Comparison of ENCODE assay signal across 18 mouse cellular contexts in genomic region chr1:62719770-62720169, GRCm38 (mm10). TPM values are rescaled to one million over a fixed set of nuclear protein-coding genes. Genes with fewer than 3 reads are reported as not detected.
A peak's percentile ranks its signal among the peaks of the same experiment; 100 is the strongest.
DNase-seq lines count a peak whose midpoint lies in the region; TF ChIP-seq lines count a peak whose summit lies in the region.
"Had no signal": no experiment of that assay in that cellular context is flagged by ENCODE, and none has a peak within 500 bp of the region (broad histone marks: within the 10 kb centered on the region; RNA-seq: fewer than 3 reads in every experiment).

No protein-coding gene starts in this region.

- peak overlapping the region; percentile 70 for H3K9ac ChIP-seq in CH12.LX (ENCODE audit: insufficient read depth, low read depth)
- H3K9ac ChIP-seq: lung, embryonic 14.5 days; midbrain, embryonic 12.5 days had no signal

- in situ Hi-C loops in CH12.LX (cut with MboI; ENCODE audit: low pct_ligation_motif_present, low pct_unique_long_range_greater_than_20kb, low sequenced_read_pairs), result loop anchor here (25.0 kb wide), 3 partner anchors 532 to 1582 kb away; no protein-coding TSS in a partner anchor

- peaks cover 7% of the 10 kb centered on the region for H3K9me3 ChIP-seq in CH12.LX (replicated peaks; ENCODE audit: low read length)
- H3K9me3 ChIP-seq: midbrain, embryonic 12.5 days had no signal

- no peaks in the 10 kb centered on the region for H3K27me3 ChIP-seq in CH12.LX (replicated peaks)
- H3K27me3 ChIP-seq in myocyte (ENCODE audit: control insufficient read depth, insufficient read depth, insufficient read length), result no peaks in the 10 kb centered on the region

- H3K79me2 ChIP-seq in CH12.LX (replicated peaks; ENCODE audit: control insufficient read depth, extremely low read depth, insufficient read depth, poor library complexity, severe bottlenecking) (peaks cover 14% of the 10 kb centered on the region), myocyte (ENCODE audit: control insufficient read depth, insufficient read depth) (peaks cover 29% of the 10 kb centered on the region)

- H3ac ChIP-seq in myocyte (ENCODE audit: control insufficient read depth, insufficient read length), result no peak overlapping the region

- H3K4me1 ChIP-seq in CH12.LX (ENCODE audit: control insufficient read depth in 1 of 2, insufficient read depth in 2 of 2), result peaks cover 10 to 86% of the 10 kb centered on the region in 2 experiments

- H3K4me3 ChIP-seq in CH12.LX (replicated peaks in 1 of 3; ENCODE audit: low read depth in 2 of 3, low read length in 2 of 3, poor library complexity in 1 of 3) (peak overlapping the region; percentile 14 to 47 (median 22)), myocyte (no peak overlapping the region)
- H3K4me3 ChIP-seq: midbrain, embryonic 12.5 days had no signal

- dilution Hi-C loops in CH12.LX (cut with MboI; ENCODE audit: extremely low pct_ligation_motif_present, extremely low pct_unique_long_range_greater_than_20kb, low sequenced_read_pairs), result no loop called here

- H3K4me2 ChIP-seq in CH12.LX (ENCODE audit: insufficient read depth, low read depth, poor library complexity, severe bottlenecking) (peak overlapping the region; percentile 88), myocyte (ENCODE audit: low read depth) (peak overlapping the region; percentile 84)
- H3K4me2 ChIP-seq: heart, embryonic 11.5 days; liver, embryonic 11.5 days; lung, embryonic 14.5 days; midbrain, embryonic 12.5 days had no signal

- H3K27ac ChIP-seq in CH12.LX (ENCODE audit: insufficient read depth, low read depth), result peak overlapping the region; percentile 93
- H3K27ac ChIP-seq: midbrain, embryonic 12.5 days had no signal

- DNase-seq in heart, adult 11 months, result peak; percentile 88
- DNase-seq in heart, postnatal 4 days, result no peak
- DNase-seq in kidney, postnatal 10 days, result peak; percentile 8
- no peak for DNase-seq in kidney, adult 8-10 months
- no peak for DNase-seq in CH12.LX (ENCODE audit: extremely low read depth)
- no peak for DNase-seq in cerebellum, adult 8-10 months
- DNase-seq: B cell, adult 2 months; cerebellum, adult 11-12 months; cerebellum, postnatal 36 days; gastrocnemius, postnatal 10 days; kidney, postnatal 25 days; lung, embryonic 14.5 days; right cerebral cortex, postnatal 14 days; thymus, postnatal 36 days had no signal

- TF ChIP-seq EP300 in CH12.LX (IDR thresholded peaks at IDR 0.05; ENCODE audit: low read length), result no peak

- TF ChIP-seq POLR2A in CH12.LX (IDR thresholded peaks at IDR 0.05; ENCODE audit: low read depth, low read length) (no peak), myocyte (IDR thresholded peaks at IDR 0.05; ENCODE audit: insufficient read length, low read depth) (no peak)

- TF ChIP-seq CTCF in CH12.LX (conservative IDR thresholded peaks at IDR 0.05 in 1 of 2, IDR thresholded peaks at IDR 0.05 in 1 of 2; ENCODE audit: low read depth in 2 of 2, low read length in 2 of 2), result no peak

- H3K36me3 ChIP-seq in CH12.LX (replicated peaks in 1 of 2; ENCODE audit: control insufficient read depth in 1 of 2, insufficient read depth in 1 of 2, low read length in 1 of 2), result peaks cover 6 to 34% of the 10 kb centered on the region in 2 experiments
- peaks cover 7% of the 10 kb centered on the region for H3K36me3 ChIP-seq in myocyte (ENCODE audit: control insufficient read depth, insufficient read depth)
- H3K36me3 ChIP-seq: midbrain, embryonic 12.5 days had no signal

- no peak for TF ChIP-seq RAD21 in CH12.LX (IDR thresholded peaks at IDR 0.05; ENCODE audit: low read depth, low read length)

TF ChIP-seq in CH12.LX, 34 proteins besides CTCF, POLR2A, EP300 and RAD21 (continues in another document):
- TF ChIP-seq MXI1 (IDR thresholded peaks at IDR 0.05; ENCODE audit: low read depth, low read length), result peak; percentile 70
- no peak for TF ChIP-seq ZNF384 (IDR thresholded peaks at IDR 0.05; ENCODE audit: low read depth, low read length)
- peak; percentile 21; the same call in 1 of the 2 replicates for TF ChIP-seq SIN3A (IDR thresholded peaks at IDR 0.05; ENCODE audit: low read length)
- peak; percentile 11; the same call in 1 of the 2 replicates for TF ChIP-seq MYC (IDR thresholded peaks at IDR 0.05; ENCODE audit: low read depth, low read length)
- TF ChIP-seq USF2 (conservative IDR thresholded peaks at IDR 0.05; ENCODE audit: low read depth, low read length), result no peak
- TF ChIP-seq ETS1 (conservative IDR thresholded peaks at IDR 0.05; ENCODE audit: low read depth, low read length), result 0 out of 2 replicates have a peak, but pooled peaks have one; percentile 0
- no peak for TF ChIP-seq GABPA (IDR thresholded peaks at IDR 0.05; ENCODE audit: insufficient replicate concordance, low read depth, low read length)
- no peak for TF ChIP-seq ZC3H11A (IDR thresholded peaks at IDR 0.05; ENCODE audit: low read depth, low read length)
- no peak; the same call in 1 of the 2 replicates for TF ChIP-seq ELF1 (IDR thresholded peaks at IDR 0.05; ENCODE audit: low read depth, low read length)
- 0 out of 2 replicates have a peak, but pooled peaks have one; percentile 38 for TF ChIP-seq IRF4 (IDR thresholded peaks at IDR 0.05; ENCODE audit: low read depth, low read length)
- TF ChIP-seq TBP (conservative IDR thresholded peaks at IDR 0.05; ENCODE audit: low read depth, low read length), result no peak
- no peak for TF ChIP-seq USF1 (IDR thresholded peaks at IDR 0.05; ENCODE audit: low read depth, low read length)
- no peak for TF ChIP-seq E2F4 (IDR thresholded peaks at IDR 0.05; ENCODE audit: insufficient replicate concordance, low read depth, low read length)
- TF ChIP-seq KAT2A (IDR thresholded peaks at IDR 0.05; ENCODE audit: insufficient replicate concordance, low read length), result no peak
- no peak for TF ChIP-seq UBTF (IDR thresholded peaks at IDR 0.05; ENCODE audit: low read depth, low read length)
- TF ChIP-seq ZMIZ1 (IDR thresholded peaks at IDR 0.05; ENCODE audit: low read depth, low read length), result 0 out of 2 replicates have a peak, but pooled peaks have one; percentile 18
- no peak for TF ChIP-seq NELFE (IDR thresholded peaks at IDR 0.05; ENCODE audit: low read depth, low read length)
- no peak for TF ChIP-seq JUN (IDR thresholded peaks at IDR 0.05; ENCODE audit: insufficient read depth, low read depth, low read length)
- no peak for TF ChIP-seq JUND (conservative IDR thresholded peaks at IDR 0.05; ENCODE audit: low read depth, low read length)
- no peak for TF ChIP-seq TCF12 (IDR thresholded peaks at IDR 0.05; ENCODE audit: low read depth, low read length)
- TF ChIP-seq MAX (IDR thresholded peaks at IDR 0.05; ENCODE audit: low read length), result no peak
- no peak for TF ChIP-seq NRF1 (IDR thresholded peaks at IDR 0.05; ENCODE audit: low read depth, low read length)
- TF ChIP-seq CHD2 (IDR thresholded peaks at IDR 0.05; ENCODE audit: low read length), result 0 out of 2 replicates have a peak, but pooled peaks have one; percentile 22
- no peak for TF ChIP-seq MAFK (IDR thresholded peaks at IDR 0.05; ENCODE audit: insufficient replicate concordance, low read length)

TF ChIP-seq in myocyte, 11 proteins besides CTCF, POLR2A, EP300 and RAD21:
- TF ChIP-seq TCF3 (IDR thresholded peaks at IDR 0.05; ENCODE audit: insufficient read length, low read depth) (no peak), SRF (IDR thresholded peaks at IDR 0.05; ENCODE audit: control insufficient read depth, insufficient read length, low read depth) (no peak), POLR2AphosphoS2 (IDR thresholded peaks at IDR 0.05; ENCODE audit: insufficient read length, low read depth) (no peak), MYOD1 (IDR thresholded peaks at IDR 0.05; ENCODE audit: control insufficient read depth in 1 of 3, insufficient read length in 2 of 3, low read depth in 2 of 3) (no peak), CEBPB (IDR thresholded peaks at IDR 0.05; ENCODE audit: insufficient read depth, poor library complexity, severe bottlenecking) (no peak), REST (IDR thresholded peaks at IDR 0.05; ENCODE audit: insufficient read depth, insufficient read length) (no peak), E2F4 (IDR thresholded peaks at IDR 0.05; ENCODE audit: insufficient read depth) (no peak)

RNA-seq across cellular contexts. Expression of gene Nrp2, which starts 16.7 kb away (rescaled TPM):
- 10 to 100 TPM; 44.7 to 50.9 TPM for total RNA-seq in heart, postnatal 4 days (2021)
- total RNA-seq in CH12.LX (2012; rRNA removed), result 15.6 and 17.3 TPM in 2 replicates
- 15.7 and 16.4 TPM in 2 replicates for total RNA-seq in CH12.LX (2014; rRNA removed)
- 22.9 and 24.4 TPM in 2 replicates for polyA plus RNA-seq in CH12.LX (2012; ENCODE audit: insufficient read length, low read depth)
- 18.3 TPM for polyA plus RNA-seq in myocyte (2012; fragmentation: generic; extraction: Trizol)

Comparison
In these comparisons a context has a peak if more than half of its experiments do, and no peak if none do; other contexts are left out.
1. DNase-seq: peak in heart, adult 11 months (single experiment) and kidney, postnatal 10 days (single experiment); none in heart, postnatal 4 days (single experiment), kidney, adult 8-10 months (0 of 2), CH12.LX (single experiment) and cerebellum, adult 8-10 months (single experiment).